Mouse (Mus musculus): Measurements from ENCODE around the gene Gm14085. TPM values are rescaled to one million over a fixed set of nuclear protein-coding genes. Genes with fewer than 3 reads are reported as not detected.
"Not testable (repeated sequence)": the region's sequence is repeated elsewhere in the genome, so short reads cannot be mapped to it uniquely, and the experiment has no call there.

The Gm14085 gene
- not detected in 2 replicates for polyA plus RNA-seq (2012; rRNA removed)
- not detected in 2 replicates for polyA plus RNA-seq (2014; fragmentation: Nextera tagmentation; extraction: Ambion mirVana)

- no peak for DNase-seq (ENCODE audit: low spot score)
- Histone ChIP-seq H3K4me1 (ENCODE audit: control insufficient read depth, insufficient read depth, low read length) (no peaks in the 10 kb centered on the region), H3K9me3 (ENCODE audit: control insufficient read depth, low read length) (no peaks in the 10 kb centered on the region), H3K4me3 (replicated peaks; ENCODE audit: low read length) (no peak within 1 kb of the TSS), H3K27me3 (ENCODE audit: control insufficient read depth, insufficient read depth, low read length) (no peaks in the 10 kb centered on the region), H3K36me3 (ENCODE audit: control insufficient read depth, insufficient read depth, low read length) (no peaks in the 10 kb centered on the region), H3K27ac (replicated peaks; ENCODE audit: low read depth, low read length) (no peak within 1 kb of the TSS), H3K4me2 (replicated peaks; ENCODE audit: low read depth, low read length, severe bottlenecking) (no peak within 1 kb of the TSS), H3K9ac (ENCODE audit: low read depth, low read length, severe bottlenecking) (no peak within 1 kb of the TSS)
- TF ChIP-seq POLR2A (IDR thresholded peaks at IDR 0.05; ENCODE audit: borderline replicate concordance, extremely low read depth, insufficient read depth, insufficient read length) = no peak
- ATAC-seq (ENCODE audit: low FRiP score, low read depth) = no peak
- 88% methylated on average over 1 of the region's 1 CpGs for WGBS
Observed at GRCm38 (mm10) chr2:122484641-122485040, at the start of gene Gm14085. Gm14085 (plus strand) TSS chr2:122484941.

- not testable (repeated sequence) for ATAC-seq (ENCODE audit: low FRiP score, low read depth); H3K36me3 ChIP-seq (ENCODE audit: control insufficient read depth, insufficient read depth, low read length); H3K4me3 ChIP-seq (replicated peaks; ENCODE audit: low read length); H3K27me3 ChIP-seq (ENCODE audit: control insufficient read depth, insufficient read depth, low read length); H3K9ac ChIP-seq (ENCODE audit: low read depth, low read length, severe bottlenecking); H3K9me3 ChIP-seq (ENCODE audit: control insufficient read depth, low read length); DNase-seq (ENCODE audit: low spot score); H3K4me1 ChIP-seq (ENCODE audit: control insufficient read depth, insufficient read depth, low read length); H3K4me2 ChIP-seq (replicated peaks; ENCODE audit: low read depth, low read length, severe bottlenecking); H3K27ac ChIP-seq (replicated peaks; ENCODE audit: low read depth, low read length)
- WGBS = 92% methylated on average over 5 of the region's 5 CpGs
Observed at GRCm38 (mm10) chr2:122438706-122439482, 45.8 kb upstream of the Gm14085 start.

GRCm38 (mm10) chr2:122440521-122440920 is 44.2 kb upstream of the Gm14085 start:
- ATAC-seq (ENCODE audit: low FRiP score, low read depth); DNase-seq (ENCODE audit: low spot score): not testable (repeated sequence)
- 14% methylated on average over 1 of the region's 3 CpGs for WGBS

GRCm38 (mm10) chr2:122441000-122441933 is 43.5 kb upstream of the Gm14085 start:
- no peak for TF ChIP-seq POLR2A (IDR thresholded peaks at IDR 0.05; ENCODE audit: borderline replicate concordance, extremely low read depth, insufficient read depth, insufficient read length)
- DNase-seq (ENCODE audit: low spot score) = no peak
- ATAC-seq (ENCODE audit: low FRiP score, low read depth) = no peak
- Histone ChIP-seq H3K27ac (replicated peaks; ENCODE audit: low read depth, low read length) (no peak overlapping the region), H3K27me3 (ENCODE audit: control insufficient read depth, insufficient read depth, low read length) (no peaks in the 10 kb centered on the region), H3K9me3 (ENCODE audit: control insufficient read depth, low read length) (no peaks in the 10 kb centered on the region), H3K4me2 (replicated peaks; ENCODE audit: low read depth, low read length, severe bottlenecking) (no peak overlapping the region), H3K4me3 (replicated peaks; ENCODE audit: low read length) (no peak overlapping the region), H3K9ac (ENCODE audit: low read depth, low read length, severe bottlenecking) (no peak overlapping the region), H3K4me1 (ENCODE audit: control insufficient read depth, insufficient read depth, low read length) (no peaks in the 10 kb centered on the region), H3K36me3 (ENCODE audit: control insufficient read depth, insufficient read depth, low read length) (no peaks in the 10 kb centered on the region)
- WGBS = 79% methylated on average over 7 of the region's 7 CpGs

More at GRCm38 (mm10) chr2:122440521-122440920, 44.2 kb upstream of the Gm14085 start:
- not testable (repeated sequence) for H3K27me3 ChIP-seq (ENCODE audit: control insufficient read depth, insufficient read depth, low read length); H3K9me3 ChIP-seq (ENCODE audit: control insufficient read depth, low read length); H3K9ac ChIP-seq (ENCODE audit: low read depth, low read length, severe bottlenecking); H3K27ac ChIP-seq (replicated peaks; ENCODE audit: low read depth, low read length); H3K36me3 ChIP-seq (ENCODE audit: control insufficient read depth, insufficient read depth, low read length); H3K4me2 ChIP-seq (replicated peaks; ENCODE audit: low read depth, low read length, severe bottlenecking); H3K4me3 ChIP-seq (replicated peaks; ENCODE audit: low read length); H3K4me1 ChIP-seq (ENCODE audit: control insufficient read depth, insufficient read depth, low read length)

- no peaks in the 10 kb centered on the region for H3K36me3 ChIP-seq (ENCODE audit: control insufficient read depth, insufficient read depth, low read length)
- H3K4me1 ChIP-seq (ENCODE audit: control insufficient read depth, insufficient read depth, low read length) = no peaks in the 10 kb centered on the region
- H3K9me3 ChIP-seq (ENCODE audit: control insufficient read depth, low read length) = no peaks in the 10 kb centered on the region
- DNase-seq (ENCODE audit: low spot score) (no peak), ATAC-seq (ENCODE audit: low FRiP score, low read depth) (no peak)
- no peak overlapping the region for H3K4me3 ChIP-seq (replicated peaks; ENCODE audit: low read length)
- TF ChIP-seq POLR2A (IDR thresholded peaks at IDR 0.05; ENCODE audit: borderline replicate concordance, extremely low read depth, insufficient read depth, insufficient read length) = no peak
- H3K9ac ChIP-seq (ENCODE audit: low read depth, low read length, severe bottlenecking) = no peak overlapping the region
- H3K27ac ChIP-seq (replicated peaks; ENCODE audit: low read depth, low read length) = no peak overlapping the region
- H3K4me2 ChIP-seq (replicated peaks; ENCODE audit: low read depth, low read length, severe bottlenecking) = no peak overlapping the region
- H3K27me3 ChIP-seq (ENCODE audit: control insufficient read depth, insufficient read depth, low read length) = no peaks in the 10 kb centered on the region
- 86% methylated on average over 4 of the region's 4 CpGs for WGBS
Observed at GRCm38 (mm10) chr2:122450351-122450750, 34.4 kb upstream of the Gm14085 start.
